Mouse (Mus musculus) erythroblast, adult 5-6 weeks (primary cell): ENCODE measurements around the gene Dock1. TPM values are rescaled to one million over a fixed set of nuclear protein-coding genes. Genes with fewer than 3 reads are reported as not detected.

Source experiments
- ATAC-seq: replicated peaks from 2 replicates; pipeline ENCODE4 v1.8.0; 2016; ENCODE audit warnings: moderate number of reproducible peaks, mild to moderate bottlenecking, moderate TSS enrichment, inconsistent platforms; ENCODE audit not compliant: poor library complexity, low FRiP score, severe bottlenecking
- total RNA-seq, 2 experiments: library from RNA; stranded (forward) in 1 of 2; stranded (reverse) in 1 of 2; fragments of 150-400 nt in 1 of 2; fragments of 200-764, 138-1000 nt in 1 of 2; gene quantifications; 2 replicates each; pipeline versions ENCODE4 v1.2.3 to v1.2.4; 2015 to 2017; ENCODE audit warnings: low replicate concordance in 2 of 2

Dock1 gene
- total RNA-seq, 2 experiments from 2014 or later, result 3.1 to 3.8 TPM

DNA sequence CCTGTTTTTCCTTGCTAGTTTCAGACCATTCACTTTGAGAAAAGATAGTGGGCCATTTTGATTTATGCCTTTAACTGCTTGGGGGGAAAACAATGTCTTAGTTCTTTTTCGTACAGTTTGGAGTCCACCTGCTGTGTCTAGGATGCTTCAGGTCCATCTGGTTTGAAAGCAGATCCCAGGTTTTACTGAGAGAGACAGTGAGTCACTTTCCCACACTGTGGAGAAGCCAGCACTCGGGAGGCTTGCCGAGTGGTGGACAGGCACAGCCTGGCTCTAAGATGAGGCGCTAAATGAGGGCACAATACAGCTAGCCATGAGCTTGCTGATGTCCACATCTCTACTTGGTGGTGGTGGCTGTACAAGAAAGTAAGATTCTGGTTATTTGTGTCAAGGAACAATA, 76.6 kb downstream of the Dock1 start:
- ATAC-seq, result no peak

DNA sequence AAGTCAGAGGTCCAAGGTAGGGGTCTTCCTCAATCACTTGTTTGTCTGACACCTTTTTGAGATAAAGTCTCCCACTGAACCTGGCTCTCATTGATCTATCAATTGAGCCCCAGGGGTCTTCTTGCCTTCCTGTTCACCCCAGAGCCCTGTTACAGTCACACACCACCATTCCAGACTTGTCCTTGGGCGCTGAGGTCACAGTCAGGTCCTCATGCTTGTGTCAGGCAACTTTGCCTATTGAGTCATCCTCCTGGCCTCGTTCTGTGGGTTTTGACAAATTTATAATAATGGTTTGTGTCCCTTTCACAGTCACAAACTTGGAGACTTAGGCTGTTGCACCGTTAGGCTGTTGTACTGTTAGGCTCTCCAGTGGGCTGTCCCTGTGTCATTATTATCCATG, 77.9 kb downstream of the Dock1 start:
- no peak for ATAC-seq

DNA sequence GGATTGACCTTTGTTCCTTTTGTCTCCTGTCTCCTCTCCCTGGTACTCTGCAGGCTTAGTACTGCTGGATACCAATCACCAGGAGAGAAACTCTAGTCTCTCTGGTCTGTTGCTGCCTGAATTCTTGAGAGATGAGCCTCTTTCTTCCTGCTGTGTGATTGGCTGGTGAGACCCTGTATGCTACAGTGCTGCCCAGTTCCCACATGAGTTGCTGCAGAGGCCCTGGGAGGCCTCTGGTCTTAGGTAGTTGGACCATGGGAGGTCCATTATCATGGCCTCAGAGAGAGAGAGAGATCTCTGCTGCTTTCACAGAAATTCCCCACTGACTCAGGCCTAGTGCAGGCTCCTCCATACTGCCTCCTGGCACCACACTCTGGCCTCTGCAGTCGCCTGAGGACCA, 79.2 kb downstream of the Dock1 start:
- no peak for ATAC-seq

DNA sequence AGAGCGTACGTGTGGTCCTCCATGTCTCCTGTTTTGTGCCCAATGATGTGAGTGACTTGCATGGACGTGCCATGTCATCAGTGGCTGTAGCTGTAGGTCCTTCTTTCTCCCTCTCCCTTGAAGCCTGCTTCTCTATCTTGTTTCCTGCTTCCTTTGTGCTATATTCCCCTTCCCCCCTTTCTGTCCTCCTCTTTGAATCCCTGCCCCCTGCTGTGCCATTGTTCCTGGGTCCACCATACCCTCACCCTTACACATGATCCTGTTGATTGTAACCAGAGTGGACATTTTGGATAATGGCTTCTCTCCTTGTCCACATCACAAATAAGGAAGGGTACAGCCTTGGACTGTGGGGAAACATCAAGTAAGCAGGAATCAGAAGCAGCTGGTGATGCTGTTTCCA, 81.0 kb downstream of the Dock1 start:
- ATAC-seq, result no peak

DNA sequence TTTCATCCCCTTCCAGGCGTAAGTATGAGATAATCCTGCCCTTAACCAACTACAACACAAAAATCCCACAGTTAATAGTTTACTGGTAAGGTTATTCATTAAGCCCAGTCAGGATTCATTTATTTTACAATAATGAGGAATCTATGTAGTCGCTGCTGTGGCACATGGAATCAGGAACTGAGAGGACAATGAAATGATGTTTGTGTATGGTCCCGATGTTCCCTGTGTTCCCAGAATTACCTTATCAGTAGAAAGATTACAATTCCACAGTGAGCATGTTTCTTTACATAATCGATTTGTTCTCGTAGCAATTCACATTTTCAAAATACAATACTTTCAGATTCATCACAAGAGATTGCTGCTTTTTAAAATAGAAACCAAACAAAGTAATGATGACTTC, 83.0 kb downstream of the Dock1 start:
- ATAC-seq, result no peak

DNA sequence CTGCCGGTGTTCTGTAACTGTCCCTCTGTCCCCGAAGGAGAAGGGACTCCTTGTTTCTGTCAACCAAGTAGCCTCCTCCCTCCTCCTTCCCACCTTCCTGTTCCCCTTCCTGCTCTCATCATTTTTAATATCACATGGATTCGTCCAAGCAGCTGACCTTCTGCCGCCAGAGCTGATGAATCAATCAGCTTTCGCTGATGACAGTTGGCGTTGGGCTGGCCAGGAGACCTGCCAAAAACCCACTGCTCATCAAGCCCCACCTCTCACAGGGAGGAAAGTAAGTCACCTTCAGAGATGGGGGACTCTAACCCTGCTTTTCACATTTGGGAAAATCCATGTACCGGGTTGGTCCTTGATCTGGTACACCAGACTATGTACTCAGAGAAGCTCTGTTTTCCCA, 87.2 kb downstream of the Dock1 start:
- ATAC-seq, result no peak

DNA sequence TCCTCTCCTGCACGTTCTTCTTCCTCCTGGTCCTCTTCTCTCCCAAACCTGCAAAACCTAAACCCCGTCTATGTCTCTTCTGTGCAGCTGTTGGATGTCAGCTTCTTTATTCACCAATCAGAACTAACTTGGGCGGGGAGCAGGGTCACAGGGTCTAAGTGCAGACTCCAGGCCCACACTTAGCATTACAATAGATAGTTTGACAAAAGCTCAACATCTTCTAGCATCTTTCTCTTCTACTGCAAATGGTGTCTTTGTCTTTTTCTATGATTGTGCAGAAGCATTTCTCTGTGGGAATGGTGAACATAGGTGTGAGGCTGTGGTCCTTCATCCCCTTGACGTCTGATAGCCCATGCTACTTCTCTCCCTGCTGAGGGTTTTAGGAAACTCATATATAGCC, 91.3 kb downstream of the Dock1 start:
- no peak for ATAC-seq

DNA sequence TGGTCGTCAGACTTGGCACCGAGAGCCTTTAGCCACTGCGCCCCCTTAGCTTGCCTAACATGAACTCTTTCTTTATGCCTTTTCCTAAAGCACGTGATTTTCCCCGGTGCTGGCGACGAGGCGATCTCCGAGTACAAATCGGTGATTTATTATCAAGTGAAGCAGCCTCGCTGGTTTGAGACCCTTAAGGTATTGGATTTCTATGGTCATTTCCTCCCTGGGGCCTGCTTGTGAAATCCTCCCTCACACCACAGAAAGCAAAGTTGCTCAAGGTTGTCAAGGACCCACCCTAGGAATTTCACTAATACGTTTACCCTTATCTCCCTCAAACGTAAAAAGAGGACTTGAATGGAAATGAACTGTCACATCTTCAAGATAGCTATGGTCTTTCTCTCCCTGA, 94.7 kb downstream of the Dock1 start:
- ATAC-seq, result no peak

DNA sequence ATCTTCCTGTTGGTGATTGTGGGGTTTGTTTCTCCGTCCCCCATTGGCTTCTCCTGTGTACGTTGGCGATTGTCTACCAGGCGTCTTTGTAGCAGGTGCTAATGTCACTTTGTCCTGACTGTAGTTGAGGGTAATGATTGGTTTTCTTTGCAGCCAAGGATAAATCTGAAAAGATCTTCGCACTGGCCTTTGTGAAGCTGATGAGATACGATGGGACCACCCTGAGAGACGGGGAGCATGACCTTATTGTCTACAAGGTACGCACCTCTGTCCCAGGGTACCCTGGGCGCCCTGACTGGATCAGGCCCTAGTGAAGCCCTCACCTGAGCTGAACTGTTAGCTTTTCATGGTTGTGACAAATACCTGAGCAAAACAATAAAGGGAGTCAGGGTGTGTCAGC, 100.9 kb downstream of the Dock1 start:
- ATAC-seq, result no peak

DNA sequence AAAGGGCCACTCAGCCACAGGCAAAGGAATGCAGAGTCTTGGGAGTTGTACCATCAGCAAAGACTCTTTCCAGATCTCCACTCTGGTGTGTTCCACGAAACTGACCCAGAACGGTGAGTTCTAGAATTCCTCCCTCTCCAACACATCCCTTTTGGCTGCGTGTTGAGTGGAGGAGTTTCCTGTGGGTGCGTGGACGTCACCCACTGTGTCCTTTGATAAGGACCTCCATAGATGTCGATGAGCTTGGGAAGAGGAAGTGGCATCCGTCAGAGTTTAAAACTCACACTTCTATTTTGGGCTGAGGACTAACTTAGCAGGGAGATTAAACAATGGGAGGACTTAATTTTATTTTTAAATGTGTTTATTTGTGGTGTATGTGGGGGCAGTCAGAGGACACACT, 101.9 kb downstream of the Dock1 start:
- ATAC-seq, result no peak

DNA sequence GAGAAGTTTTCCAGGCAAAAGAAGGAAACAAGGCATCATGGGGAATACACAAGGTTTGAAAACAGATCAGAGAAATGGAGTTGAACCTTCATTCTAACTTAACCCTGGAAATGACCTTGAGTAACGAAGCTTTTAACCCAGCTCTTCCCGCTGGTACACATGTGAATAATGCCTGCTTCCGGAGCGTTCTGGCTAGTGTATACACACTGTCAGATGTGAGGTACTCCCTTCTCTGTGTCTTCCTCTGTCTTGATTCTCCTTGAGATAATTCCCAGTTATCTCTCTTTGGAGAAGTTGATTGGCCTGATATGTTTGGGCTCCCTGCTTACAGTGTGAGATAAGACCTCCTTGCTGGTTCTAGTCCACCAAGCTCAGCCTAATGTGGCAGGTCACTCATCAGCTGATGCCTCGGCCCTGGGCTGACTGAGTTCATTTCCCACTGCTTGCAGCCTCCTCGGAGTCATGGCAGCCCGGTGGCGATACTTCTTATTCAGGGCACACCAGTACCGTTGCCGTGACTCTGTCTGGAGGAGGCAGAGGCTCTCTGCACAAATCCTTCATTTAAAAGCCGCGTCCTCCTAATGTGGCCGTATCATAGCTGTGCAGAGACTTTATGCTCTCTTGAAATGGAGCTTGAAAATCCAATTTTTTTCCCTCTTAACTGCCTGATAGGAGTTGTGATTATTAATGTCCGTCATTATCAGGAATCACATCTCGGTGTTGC, 102.6 kb downstream of the Dock1 start:
- ATAC-seq, result no peak

DNA sequence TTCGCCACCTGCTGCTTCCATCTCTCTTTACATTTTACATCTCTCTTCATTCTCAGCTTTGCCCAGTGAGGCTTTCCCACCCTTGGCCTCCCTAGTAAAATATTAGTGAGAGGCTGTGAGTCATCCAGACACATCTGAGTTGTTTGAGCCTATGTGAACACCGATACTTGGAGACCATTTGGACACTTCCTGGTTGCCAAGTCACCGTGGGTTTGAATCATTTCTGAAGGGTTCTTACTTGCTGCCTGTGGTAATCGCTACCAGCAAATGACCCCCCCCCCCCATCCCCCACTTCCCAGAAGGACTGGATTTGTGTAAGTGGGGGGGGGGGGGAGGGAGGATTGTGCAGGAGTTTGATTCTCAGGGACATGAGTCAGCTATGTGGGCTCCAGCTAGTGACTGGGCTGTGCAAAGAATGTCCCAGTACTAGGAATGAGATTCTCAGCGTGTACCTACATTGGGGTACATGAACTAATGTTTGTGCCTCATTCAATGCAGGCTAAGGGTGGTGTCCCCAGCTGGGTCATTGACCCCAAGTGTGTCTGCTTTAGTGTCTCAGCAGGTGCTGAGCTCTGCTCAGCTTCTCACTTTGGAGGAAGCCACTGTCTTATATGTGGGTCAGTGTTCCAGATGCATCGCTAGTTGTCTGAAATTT, 103.4 kb downstream of the Dock1 start:
- no peak for ATAC-seq

DNA sequence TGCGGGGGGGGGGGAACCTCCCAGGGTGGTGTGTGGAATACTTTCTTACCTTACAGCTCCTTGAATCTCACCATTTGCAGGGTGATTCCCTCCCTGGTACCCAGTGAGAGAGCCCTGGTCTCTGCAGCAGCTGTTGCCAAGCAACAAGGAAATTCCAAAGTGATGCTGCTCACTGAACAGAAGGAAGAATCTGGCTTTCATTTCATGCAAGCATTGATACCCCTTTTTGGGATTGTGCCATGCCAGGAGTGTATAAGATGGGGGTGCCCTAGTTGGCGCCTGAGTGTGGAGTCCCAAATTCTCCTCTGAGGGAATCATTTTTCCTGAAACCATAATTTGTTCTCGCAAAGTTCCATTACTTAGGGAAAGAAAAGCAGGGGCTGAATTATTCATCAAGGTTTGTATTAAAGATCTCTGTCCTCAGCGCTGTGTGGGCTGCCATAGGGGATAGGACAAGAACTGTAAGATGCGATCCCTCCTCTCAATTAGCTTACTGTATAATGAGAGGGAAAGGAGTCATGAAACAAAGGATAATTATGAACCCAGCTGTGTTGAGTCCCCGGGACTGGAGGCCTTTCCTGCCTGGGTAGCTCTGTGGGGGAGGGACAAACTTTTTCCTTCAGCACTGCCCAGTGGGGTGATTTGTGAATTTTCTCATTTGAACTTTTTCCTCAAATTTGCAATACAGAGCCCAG, 104.2 kb downstream of the Dock1 start:
- no peak for ATAC-seq

DNA sequence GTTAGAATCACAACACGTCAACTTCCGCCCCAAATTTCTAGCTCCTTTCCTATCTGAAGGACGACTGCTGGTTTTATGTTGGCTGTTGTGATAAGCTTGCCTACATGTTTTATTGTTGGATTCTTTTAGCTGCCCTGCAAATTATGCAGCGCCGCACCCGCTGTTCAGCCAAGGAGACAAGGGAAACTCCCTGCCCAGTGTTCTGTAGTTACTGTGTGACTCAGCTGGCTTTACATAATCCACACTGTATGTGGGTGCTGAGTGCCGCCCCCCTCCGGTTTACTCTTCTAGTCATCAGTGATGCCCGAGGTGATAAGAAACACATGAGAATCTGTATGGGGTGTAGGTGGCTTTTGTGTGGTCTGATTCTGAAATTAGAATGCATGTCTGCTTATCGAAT, 105.2 kb downstream of the Dock1 start:
- no peak for ATAC-seq

DNA sequence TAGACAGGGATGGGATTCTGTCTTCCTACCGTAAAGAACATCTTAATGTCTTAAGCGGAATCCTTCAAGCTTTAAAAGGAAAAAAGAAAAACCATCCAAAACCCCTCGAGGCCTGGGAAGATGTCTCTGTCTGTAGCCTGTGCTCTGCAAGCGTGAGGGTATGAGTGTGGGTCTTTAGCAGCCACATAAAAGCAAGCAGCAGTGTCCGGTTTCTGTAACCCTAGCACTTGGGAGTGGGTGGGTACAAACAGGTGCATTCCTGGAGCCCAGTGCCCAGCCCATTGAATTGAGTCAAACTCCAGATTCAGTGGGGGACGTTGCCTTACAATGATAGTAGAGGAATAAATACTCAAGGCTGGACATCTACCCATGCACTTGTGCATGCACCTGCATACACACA, 105.9 kb downstream of the Dock1 start:
- ATAC-seq, result no peak

DNA sequence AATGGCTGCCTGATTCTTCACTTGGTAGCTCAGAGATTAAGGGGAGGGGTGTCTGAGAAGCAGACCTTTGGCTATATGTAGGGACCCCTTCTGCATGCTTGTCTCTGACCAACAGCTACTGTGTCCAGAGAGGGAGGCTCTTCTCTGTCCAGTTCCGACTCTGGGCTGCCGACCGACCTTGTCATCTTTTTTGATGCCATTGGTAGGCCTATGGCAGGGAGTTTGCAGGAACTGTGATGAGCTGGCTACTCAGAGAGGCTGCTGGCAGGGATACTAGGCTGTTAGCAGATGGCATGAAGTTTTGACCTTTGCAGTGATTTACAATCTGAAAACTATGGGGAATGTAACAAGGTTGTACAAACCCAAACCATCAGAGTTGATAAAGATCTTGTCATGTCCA, 109.3 kb downstream of the Dock1 start:
- ATAC-seq, result no peak

DNA sequence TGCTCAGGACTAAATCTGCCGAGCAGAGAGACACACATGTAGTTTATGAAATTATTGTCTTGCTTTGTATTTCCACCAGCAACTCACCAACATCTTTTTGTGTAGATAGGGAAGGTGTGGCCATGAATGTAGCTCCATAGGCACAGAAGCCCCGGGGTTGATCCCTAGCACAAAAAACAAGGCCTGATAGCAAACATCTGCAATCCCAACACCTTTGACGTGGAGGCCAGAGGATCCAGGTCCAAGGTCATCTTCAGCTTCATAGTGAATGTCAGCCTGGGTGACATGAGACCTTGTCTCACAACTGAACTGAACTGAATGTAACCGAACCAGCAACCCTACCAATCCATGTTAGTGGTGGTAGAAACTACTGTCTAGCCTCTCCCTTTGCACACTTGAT, 116.7 kb downstream of the Dock1 start:
- ATAC-seq, result no peak

DNA sequence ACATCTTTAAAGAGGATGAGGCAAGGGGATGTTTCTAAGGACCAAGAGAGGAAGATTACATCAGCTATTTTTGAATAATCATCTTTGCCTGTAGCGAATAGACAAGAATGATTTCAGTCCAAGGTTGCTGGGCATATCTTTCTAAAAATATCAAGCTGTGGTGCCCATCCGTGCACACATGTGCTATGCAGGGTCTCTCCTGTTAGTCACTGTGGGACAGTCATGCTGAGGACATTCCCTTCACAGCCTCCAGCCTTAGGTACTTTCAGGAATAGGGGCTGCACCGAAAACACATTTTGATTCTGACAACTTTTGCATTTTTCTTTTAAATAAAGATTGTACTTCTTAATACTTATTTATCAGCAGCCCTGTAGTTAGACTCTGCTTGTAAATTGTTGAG, 124.4 kb downstream of the Dock1 start:
- no peak for ATAC-seq

DNA sequence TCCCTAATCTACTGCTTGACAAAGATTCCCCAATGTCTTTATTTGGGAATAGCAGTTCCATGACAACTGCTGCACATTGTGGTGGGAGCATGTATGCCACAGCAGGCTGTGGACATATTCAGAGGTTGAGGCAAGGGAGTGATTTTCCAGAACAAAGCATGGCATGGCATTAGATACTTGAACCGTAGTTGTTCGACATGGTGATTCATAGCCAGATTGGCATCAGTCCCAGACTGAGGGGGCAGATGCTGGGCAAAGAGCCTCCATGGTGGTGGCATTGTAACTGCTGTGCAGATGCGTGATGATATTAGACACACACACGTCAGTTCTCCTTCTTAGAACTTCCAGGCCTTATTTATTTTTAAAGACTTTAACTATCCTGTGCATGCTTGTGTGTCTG, 129.6 kb downstream of the Dock1 start:
- no peak for ATAC-seq

DNA sequence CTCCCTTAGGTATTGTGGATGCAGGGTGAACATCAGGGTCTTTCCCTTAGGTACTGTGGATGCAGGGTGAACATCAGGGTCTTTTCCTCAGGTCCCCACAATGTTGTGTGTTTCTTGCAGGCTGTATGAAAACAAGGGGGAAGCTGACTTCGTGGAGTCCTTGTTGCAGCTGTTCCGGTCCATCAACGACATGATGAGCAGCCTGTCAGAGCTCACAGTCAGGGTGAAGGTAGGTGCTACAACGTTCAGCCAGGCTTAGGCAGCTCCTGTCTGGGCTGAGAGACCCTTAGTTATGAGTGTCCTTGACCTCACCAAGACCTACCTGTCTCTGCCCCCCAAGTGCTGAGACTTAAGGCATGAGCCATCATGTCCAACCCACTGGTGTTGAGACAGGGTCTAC, 134.0 kb downstream of the Dock1 start:
- ATAC-seq, result no peak

DNA sequence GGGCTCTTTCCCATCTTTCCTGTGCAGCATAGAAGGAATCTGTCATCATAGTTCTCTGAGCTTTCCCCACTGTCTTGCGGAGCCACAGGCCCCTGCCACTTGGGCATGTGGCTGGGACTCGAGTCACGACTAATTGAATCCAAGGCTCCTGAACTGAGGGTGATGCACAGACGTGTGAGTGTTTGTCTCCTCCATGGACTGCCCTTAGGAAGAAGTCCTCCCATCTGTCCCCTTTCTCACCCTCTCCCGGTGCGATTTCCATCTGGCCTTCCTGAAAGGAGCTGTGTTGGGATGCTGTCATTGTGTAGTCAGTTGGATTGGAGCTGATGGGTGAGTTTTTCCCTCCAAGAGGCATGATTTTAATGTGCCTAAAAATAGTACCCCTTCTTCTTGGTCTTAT, 136.3 kb downstream of the Dock1 start:
- ATAC-seq, result no peak
